Mouse (Mus musculus): ENCODE results near the gene Capn10. TPM values are rescaled to one million over a fixed set of nuclear protein-coding genes. Genes with fewer than 3 reads are reported as not detected.

Gene Capn10
- polyA plus RNA-seq, 1 experiment from 2014 or later = 39.6 TPM

DNA sequence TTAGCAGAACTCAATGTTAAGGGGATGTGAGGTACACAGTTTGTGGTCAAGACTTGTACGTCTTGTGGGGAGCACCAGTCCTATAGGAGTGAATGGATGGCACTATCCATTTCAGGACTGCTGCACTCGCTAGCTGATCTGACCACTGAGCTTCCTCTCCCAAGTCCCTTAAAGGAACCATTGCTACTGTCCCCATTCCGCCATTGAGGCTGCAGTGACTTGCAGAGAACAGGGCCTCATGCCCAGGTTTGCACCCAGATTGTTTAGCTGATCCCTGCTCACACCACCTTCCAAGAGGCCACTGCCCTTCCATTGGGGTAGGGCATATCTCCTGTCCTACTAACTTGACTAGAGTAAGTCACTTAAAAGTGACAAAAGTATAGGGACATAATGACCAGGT lies 25.5 kb upstream of the Capn10 start:
- H3K27ac ChIP-seq = no peak overlapping the region
- H3K4me1 ChIP-seq (replicated peaks) = peaks cover 41% of the 10 kb centered on the region
- no peaks in the 10 kb centered on the region for H3K9me3 ChIP-seq
- 90% methylated on average over 3 of the region's 3 CpGs for WGBS
- H3K4me3 ChIP-seq (replicated peaks) = no peak overlapping the region
- no peaks in the 10 kb centered on the region for H3K27me3 ChIP-seq
- no peaks in the 10 kb centered on the region for H3K36me3 ChIP-seq
- no peak for ATAC-seq (ENCODE audit: insufficient number of reproducible peaks, insufficient read depth, low FRiP score, low TSS enrichment, low read depth)
- H3K4me2 ChIP-seq = no peak overlapping the region
- no peak overlapping the region for H3K9ac ChIP-seq (replicated peaks)

DNA sequence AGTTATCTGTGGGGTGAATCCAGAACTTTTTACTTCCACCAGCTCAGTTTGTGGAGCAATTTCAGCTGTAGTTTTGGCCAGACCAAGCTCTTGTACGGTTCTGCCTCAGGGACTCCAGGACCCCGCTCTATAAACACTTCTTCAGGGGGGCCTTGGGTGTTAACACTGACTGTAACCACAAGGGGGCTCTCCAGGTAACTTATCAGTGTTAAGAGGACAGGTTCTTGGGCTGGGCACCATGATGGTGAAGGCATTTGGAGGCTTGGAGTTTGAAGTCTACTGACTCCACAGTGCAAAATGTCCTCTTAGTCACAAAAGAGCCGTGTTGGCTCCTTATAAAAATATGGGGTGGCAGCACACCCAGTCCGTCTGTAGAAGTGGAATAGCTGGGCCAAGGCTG lies 25.1 kb upstream of the Capn10 start:
- peaks cover 41% of the 10 kb centered on the region for H3K4me1 ChIP-seq (replicated peaks)
- no peaks in the 10 kb centered on the region for H3K27me3 ChIP-seq
- no peak overlapping the region for H3K4me3 ChIP-seq (replicated peaks)
- WGBS = 67% methylated on average over 4 of the region's 4 CpGs
- H3K9ac ChIP-seq (replicated peaks) = no peak overlapping the region
- no peak for ATAC-seq (ENCODE audit: insufficient number of reproducible peaks, insufficient read depth, low FRiP score, low TSS enrichment, low read depth)
- H3K4me2 ChIP-seq = no peak overlapping the region
- H3K36me3 ChIP-seq = peaks cover 3% of the 10 kb centered on the region; the same call in 1 of the 2 replicates
- H3K9me3 ChIP-seq = no peaks in the 10 kb centered on the region
- H3K27ac ChIP-seq = no peak overlapping the region

DNA sequence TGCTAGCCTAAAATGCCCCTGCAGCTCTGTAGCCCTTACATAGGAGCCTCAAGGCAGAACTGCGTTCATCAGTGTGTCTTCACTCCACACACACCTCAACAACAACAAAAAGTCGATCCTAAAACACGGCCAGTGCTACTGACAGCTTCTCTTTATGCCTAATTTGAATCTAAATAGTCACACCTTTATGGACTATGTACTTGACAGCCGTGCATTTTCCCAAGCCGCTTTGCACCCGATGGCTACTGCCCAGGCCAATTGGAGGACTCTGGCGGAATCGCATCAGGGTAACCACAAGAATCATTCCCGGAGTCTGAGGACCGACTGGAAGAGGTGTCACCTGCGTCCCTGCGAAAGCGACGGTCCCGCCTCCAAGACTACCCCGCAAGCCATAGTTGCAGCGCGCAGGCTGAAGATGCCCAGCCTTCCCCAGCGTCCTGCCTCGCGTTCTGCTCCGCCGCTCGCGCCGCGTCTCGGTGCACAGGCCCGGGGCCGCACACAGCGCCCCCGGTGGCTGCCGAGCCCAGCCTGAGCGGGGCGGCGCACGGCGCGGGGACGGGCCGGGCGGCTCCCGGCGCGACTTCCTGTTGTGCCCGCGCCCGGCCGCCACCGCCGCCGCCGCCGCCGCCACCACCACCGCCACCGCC lies 23.8 kb upstream of the Capn10 start, which contains the start of gene Rnpepl1:
Rnpepl1 (plus strand) TSS at position 545 of the 647 bp plus-strand sequence.
- Histone ChIP-seq H3K4me1 (replicated peaks) (peaks cover 41% of the 10 kb centered on the region), H3K27ac (peak within 1 kb of the TSS; percentile 87), H3K27me3 (no peaks in the 10 kb centered on the region), H3K36me3 (peaks cover 15% of the 10 kb centered on the region), H3K4me2 (peak within 1 kb of the TSS; percentile 93), H3K9me3 (no peaks in the 10 kb centered on the region), H3K4me3 (replicated peaks) (peak within 1 kb of the TSS; percentile 86), H3K9ac (replicated peaks) (peak within 1 kb of the TSS; percentile 88)
- ATAC-seq (ENCODE audit: insufficient number of reproducible peaks, insufficient read depth, low FRiP score, low TSS enrichment, low read depth) = peak; percentile 44
- WGBS = under 1% methylated on average over 46 of the region's 57 CpGs

- peaks cover 23% of the 10 kb centered on the region for H3K36me3 ChIP-seq
- no peaks in the 10 kb centered on the region for H3K27me3 ChIP-seq
- H3K9me3 ChIP-seq = no peaks in the 10 kb centered on the region
- peak overlapping the region; percentile 88 for H3K9ac ChIP-seq (replicated peaks)
- peak overlapping the region; percentile 86 for H3K4me3 ChIP-seq (replicated peaks)
- H3K27ac ChIP-seq = peak overlapping the region; percentile 87
- WGBS = under 1% methylated on average over 83 of the region's 85 CpGs
- H3K4me2 ChIP-seq = peak overlapping the region; percentile 93
- peak; percentile 5; the same call in 1 of the 2 replicates for ATAC-seq (ENCODE audit: insufficient number of reproducible peaks, insufficient read depth, low FRiP score, low TSS enrichment, low read depth)
- peaks cover 41% of the 10 kb centered on the region for H3K4me1 ChIP-seq (replicated peaks)
These were observed 23.1 kb upstream of the Capn10 start for GRCm38 (mm10) chr1:92910925-92911720.

DNA sequence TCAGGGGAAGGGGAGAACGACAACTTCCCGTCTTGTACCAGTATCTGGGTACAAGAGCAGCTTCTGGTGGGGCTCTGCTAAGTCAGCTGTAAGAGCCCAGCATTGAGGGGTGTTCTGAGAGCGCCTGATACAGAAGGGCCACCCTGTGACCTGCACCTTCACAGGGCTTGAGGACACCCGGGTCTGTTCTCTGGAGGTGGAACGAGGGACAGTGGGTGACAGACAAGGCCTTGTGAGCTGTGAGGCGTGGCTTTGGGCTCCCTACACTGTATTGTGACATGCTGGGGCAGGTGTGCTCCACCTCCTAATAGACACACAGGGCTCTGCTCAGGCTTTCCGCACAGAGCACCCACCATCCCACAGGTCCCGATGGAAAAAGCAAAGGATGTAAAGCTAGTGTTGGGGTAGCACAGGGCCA lies 22.4 kb upstream of the Capn10 start:
- Histone ChIP-seq H3K9me3 (no peaks in the 10 kb centered on the region), H3K27me3 (no peaks in the 10 kb centered on the region), H3K9ac (replicated peaks) (peak overlapping the region; percentile 88), H3K4me2 (peak overlapping the region; percentile 93), H3K4me1 (replicated peaks) (peaks cover 37% of the 10 kb centered on the region), H3K27ac (peak overlapping the region; percentile 23; the same call in 1 of the 2 replicates), H3K4me3 (replicated peaks) (peak overlapping the region; percentile 86), H3K36me3 (peaks cover 29% of the 10 kb centered on the region)
- WGBS = 44% methylated on average over 8 of the region's 8 CpGs
- ATAC-seq (ENCODE audit: insufficient number of reproducible peaks, insufficient read depth, low FRiP score, low TSS enrichment, low read depth) = no peak

GRCm38 (mm10) chr1:92912286-92912685 lies 21.9 kb upstream of the Capn10 start:
- Histone ChIP-seq H3K9me3 (no peaks in the 10 kb centered on the region), H3K36me3 (peaks cover 35% of the 10 kb centered on the region), H3K4me2 (peak overlapping the region; percentile 93), H3K27me3 (no peaks in the 10 kb centered on the region), H3K9ac (replicated peaks) (peak overlapping the region; percentile 88), H3K27ac (peak overlapping the region; percentile 23; the same call in 1 of the 2 replicates), H3K4me1 (replicated peaks) (peaks cover 37% of the 10 kb centered on the region), H3K4me3 (replicated peaks) (peak overlapping the region; percentile 86)
- ATAC-seq (ENCODE audit: insufficient number of reproducible peaks, insufficient read depth, low FRiP score, low TSS enrichment, low read depth) = no peak
- WGBS = 54% methylated on average over 1 of the region's 1 CpGs

- H3K4me2 ChIP-seq = no peak overlapping the region
- ATAC-seq (ENCODE audit: insufficient number of reproducible peaks, insufficient read depth, low FRiP score, low TSS enrichment, low read depth) = no peak
- no peak overlapping the region for H3K27ac ChIP-seq
- no peak overlapping the region for H3K4me3 ChIP-seq (replicated peaks)
- no peak overlapping the region for H3K9ac ChIP-seq (replicated peaks)
- peaks cover 54% of the 10 kb centered on the region for H3K36me3 ChIP-seq
- 83% methylated on average over 4 of the region's 4 CpGs for WGBS
- H3K9me3 ChIP-seq = no peaks in the 10 kb centered on the region
- no peaks in the 10 kb centered on the region for H3K27me3 ChIP-seq
- peaks cover 30% of the 10 kb centered on the region for H3K4me1 ChIP-seq (replicated peaks)
These were observed 19.9 kb upstream of the Capn10 start for GRCm38 (mm10) chr1:92914239-92914638.

DNA sequence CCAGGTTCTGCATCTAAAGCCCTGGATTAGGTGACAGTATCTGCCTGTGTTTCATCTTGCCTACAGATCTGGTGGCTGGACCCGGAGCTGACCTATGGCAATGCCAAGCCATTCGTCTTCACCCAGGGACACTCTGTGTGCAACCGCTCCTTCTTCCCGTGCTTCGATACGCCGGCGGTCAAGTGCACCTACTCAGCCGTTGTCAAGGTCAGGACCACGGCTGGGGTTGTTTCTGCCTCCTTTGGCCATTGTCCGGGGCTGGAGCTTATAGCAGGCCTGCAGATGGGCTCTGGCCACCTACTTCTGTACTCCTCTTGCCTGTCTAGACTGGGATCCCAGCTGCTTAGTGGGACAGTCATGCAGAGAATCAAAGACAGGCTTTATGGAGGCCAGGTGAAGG lies 19.2 kb upstream of the Capn10 start:
- H3K4me1 ChIP-seq (replicated peaks) = peaks cover 23% of the 10 kb centered on the region
- H3K9me3 ChIP-seq = no peaks in the 10 kb centered on the region
- no peak for ATAC-seq (ENCODE audit: insufficient number of reproducible peaks, insufficient read depth, low FRiP score, low TSS enrichment, low read depth)
- no peaks in the 10 kb centered on the region for H3K27me3 ChIP-seq
- H3K36me3 ChIP-seq = peaks cover 62% of the 10 kb centered on the region
- no peak overlapping the region for H3K9ac ChIP-seq (replicated peaks)
- 93% methylated on average over 11 of the region's 11 CpGs for WGBS
- H3K4me2 ChIP-seq = no peak overlapping the region
- H3K27ac ChIP-seq = no peak overlapping the region
- H3K4me3 ChIP-seq (replicated peaks) = no peak overlapping the region

- no peaks in the 10 kb centered on the region for H3K9me3 ChIP-seq
- no peak for ATAC-seq (ENCODE audit: insufficient number of reproducible peaks, insufficient read depth, low FRiP score, low TSS enrichment, low read depth)
- no peaks in the 10 kb centered on the region for H3K27me3 ChIP-seq
- no peak overlapping the region for H3K27ac ChIP-seq
- no peak overlapping the region for H3K4me2 ChIP-seq
- H3K4me1 ChIP-seq (replicated peaks) = peaks cover 13% of the 10 kb centered on the region
- peaks cover 75% of the 10 kb centered on the region for H3K36me3 ChIP-seq
- H3K9ac ChIP-seq (replicated peaks) = no peak overlapping the region
- 94% methylated on average over 9 of the region's 9 CpGs for WGBS
- H3K4me3 ChIP-seq (replicated peaks) = no peak overlapping the region
These were observed 17.5 kb upstream of the Capn10 start for GRCm38 (mm10) chr1:92916725-92917124.

GRCm38 (mm10) chr1:92919151-92919550 lies 15.0 kb upstream of the Capn10 start:
- no peak overlapping the region for H3K27ac ChIP-seq
- H3K9me3 ChIP-seq = no peaks in the 10 kb centered on the region
- H3K4me1 ChIP-seq (replicated peaks) = no peaks in the 10 kb centered on the region
- H3K4me3 ChIP-seq (replicated peaks) = no peak overlapping the region
- no peak for ATAC-seq (ENCODE audit: insufficient number of reproducible peaks, insufficient read depth, low FRiP score, low TSS enrichment, low read depth)
- H3K27me3 ChIP-seq = no peaks in the 10 kb centered on the region
- WGBS = 95% methylated on average over 11 of the region's 11 CpGs
- no peak overlapping the region for H3K9ac ChIP-seq (replicated peaks)
- no peak overlapping the region for H3K4me2 ChIP-seq
- peaks cover 71% of the 10 kb centered on the region for H3K36me3 ChIP-seq

DNA sequence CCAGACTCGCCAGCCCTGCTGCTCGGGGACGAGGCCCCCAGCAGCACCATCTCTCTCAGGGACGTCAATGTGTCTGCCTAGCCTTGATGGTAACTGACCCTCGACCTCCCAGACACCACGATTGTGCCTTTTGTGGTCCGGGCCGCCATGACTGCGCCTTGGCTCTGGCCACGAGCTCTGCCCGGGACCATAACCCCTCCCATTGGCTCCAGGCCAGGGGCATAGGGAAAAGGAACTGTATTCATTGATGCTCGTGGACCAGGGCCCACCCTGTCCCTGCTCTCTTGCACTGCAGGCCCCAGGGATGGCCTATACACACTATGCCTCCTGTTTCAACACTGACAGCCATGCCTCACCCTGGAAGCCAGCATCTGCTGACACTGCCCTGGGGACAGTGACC lies 14.4 kb upstream of the Capn10 start:
- H3K36me3 ChIP-seq = peaks cover 65% of the 10 kb centered on the region

More for the DNA sequence above, 14.4 kb upstream of the Capn10 start:
- H3K27me3 ChIP-seq = no peaks in the 10 kb centered on the region
- no peaks in the 10 kb centered on the region for H3K4me1 ChIP-seq (replicated peaks)
- ATAC-seq (ENCODE audit: insufficient number of reproducible peaks, insufficient read depth, low FRiP score, low TSS enrichment, low read depth) = no peak
- H3K4me2 ChIP-seq = no peak overlapping the region
- no peak overlapping the region for H3K9ac ChIP-seq (replicated peaks)
- H3K4me3 ChIP-seq (replicated peaks) = no peak overlapping the region
- no peak overlapping the region for H3K27ac ChIP-seq
- 90% methylated on average over 12 of the region's 12 CpGs for WGBS
- H3K9me3 ChIP-seq = no peaks in the 10 kb centered on the region
